Mouse (Mus musculus) midbrain, embryonic 12.5 days (tissue): ENCODE results near the gene Syne4. TPM values are rescaled to one million over a fixed set of nuclear protein-coding genes. Genes with fewer than 3 reads are reported as not detected.

Experiments
- ATAC-seq: fragments of 200-750 bp; cut with Nextera tagmentation; 2 replicates; pipeline ENCODE4 v1.8.0; 2017; ENCODE audit warnings: low read depth, moderate TSS enrichment, moderate library complexity; ENCODE audit not compliant: low FRiP score
- H3K27ac ChIP-seq: fragments of 300-500 bp; sonication (generic); replicated peaks from 2 replicates; pipeline ENCODE4 v1.5.1; 2016; ENCODE audit warnings: mild to moderate bottlenecking
- H3K27me3 ChIP-seq: fragments of 300-500 bp; sonication (generic); 2 replicates; pipeline ENCODE4 v1.6.1; 2016; ENCODE audit warnings: mild to moderate bottlenecking
- H3K36me3 ChIP-seq: fragments of 300-500 bp; sonication (generic); 2 replicates; pipeline ENCODE4 v1.6.1; 2016
- H3K4me1 ChIP-seq: fragments of 300-500 bp; sonication (generic); 2 replicates; pipeline ENCODE4 v1.6.1; 2016
- H3K4me2 ChIP-seq: fragments of 300-500 bp; sonication (generic); replicated peaks from 2 replicates; pipeline ENCODE4 v1.6.1; 2016; ENCODE audit warnings: mild to moderate bottlenecking, moderate library complexity
- H3K4me3 ChIP-seq: fragments of 300-500 bp; sonication (generic); 2 replicates; pipeline ENCODE4 v1.5.1; 2016; ENCODE audit warnings: mild to moderate bottlenecking
- H3K9ac ChIP-seq: fragments of 300-500 bp; sonication (generic); replicated peaks from 2 replicates; pipeline ENCODE4 v1.6.1; 2016; ENCODE audit warnings: mild to moderate bottlenecking, moderate library complexity
- H3K9me3 ChIP-seq: fragments of 300-500 bp; sonication (generic); 2 replicates; pipeline ENCODE4 v1.6.1; 2016; ENCODE audit warnings: mild to moderate bottlenecking
- WGBS: fragments of 180-500 bp; shearing (Covaris S2); methylation state at CpG from one replicate; pipeline ENCODE4 v1.1.7; 2016; 5-methylcytosine and 5-hydroxymethylcytosine counted together
- polyA plus RNA-seq: library from polyadenylated mRNA; unstranded; fragments of >200 nt; fragmentation: Nextera tagmentation; extraction: Ambion mirVana; gene quantifications from 2 replicates; pipeline ENCODE4 v1.2.1, GENCODE M21; 2016

The Syne4 gene
- polyA plus RNA-seq, result 17.5 and 19.0 TPM in 2 replicates

DNA sequence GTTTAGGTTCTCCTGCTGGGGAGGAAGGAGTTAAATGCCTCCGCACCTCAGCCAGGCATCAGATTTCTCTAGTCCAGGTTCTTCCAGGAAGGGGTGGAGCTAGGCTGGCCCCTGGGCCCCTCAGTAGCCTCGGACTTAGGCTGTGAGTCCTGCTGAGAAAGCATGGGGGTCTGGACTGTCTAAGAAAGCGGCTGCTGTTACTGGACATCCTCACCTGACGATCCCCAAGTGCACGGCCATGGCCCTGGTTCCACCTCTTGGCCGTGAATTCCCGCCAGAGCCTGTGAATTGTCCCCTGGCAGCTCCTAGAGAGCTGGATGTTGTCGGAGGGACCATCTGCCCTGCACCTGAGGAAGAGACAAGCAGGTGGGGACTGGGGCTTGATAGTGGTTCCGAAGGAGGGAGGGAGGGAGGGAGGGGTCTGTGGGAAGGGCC, at the start of gene Syne4:
Gene Syne4, plus strand, starts transcription at position 87 of the 435 bp plus-strand sequence.
- H3K27ac ChIP-seq, result no peak within 1 kb of the TSS
- peaks cover 14% of the 10 kb centered on the region for H3K36me3 ChIP-seq
- H3K4me2 ChIP-seq, result peak within 1 kb of the TSS; percentile 14
- no peak within 1 kb of the TSS for H3K9ac ChIP-seq
- no peaks in the 10 kb centered on the region for H3K9me3 ChIP-seq
- ATAC-seq, result no peak
- no peaks in the 10 kb centered on the region for H3K27me3 ChIP-seq
- 2% methylated on average over 9 of the region's 9 CpGs for WGBS
- H3K4me1 ChIP-seq, result peaks cover 16% of the 10 kb centered on the region
- 0 out of 2 replicates have a peak within 1 kb of the TSS, but pooled peaks have one; percentile 9 for H3K4me3 ChIP-seq

DNA sequence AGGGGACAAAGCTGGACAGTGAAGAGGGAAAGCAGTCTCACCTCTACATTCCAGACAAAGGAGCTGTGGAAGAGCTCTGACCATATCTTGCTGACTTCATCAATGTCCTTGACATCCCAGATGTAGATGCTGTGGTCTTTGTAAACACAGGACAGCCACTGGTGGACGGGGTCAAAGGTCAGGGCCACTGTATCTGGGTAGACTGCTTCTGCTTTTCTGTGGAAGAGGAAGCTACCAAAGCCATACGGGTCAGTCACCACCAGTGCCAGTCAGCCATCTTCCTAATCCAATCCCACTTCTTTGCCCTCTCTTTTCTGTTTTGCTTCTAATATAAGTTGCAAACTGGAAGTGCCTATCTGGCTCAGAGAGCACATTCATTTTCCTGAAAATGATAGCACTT, 49.6 kb upstream of the Syne4 start:
- H3K36me3 ChIP-seq, result peaks cover 26% of the 10 kb centered on the region
- no peaks in the 10 kb centered on the region for H3K4me1 ChIP-seq
- no peaks in the 10 kb centered on the region for H3K27me3 ChIP-seq
- H3K9ac ChIP-seq, result no peak overlapping the region
- no peak overlapping the region for H3K27ac ChIP-seq
- WGBS, result 87% methylated on average over 2 of the region's 2 CpGs
- no peak for ATAC-seq
- no peak overlapping the region for H3K4me2 ChIP-seq
- no peaks in the 10 kb centered on the region for H3K9me3 ChIP-seq
- H3K4me3 ChIP-seq, result no peak overlapping the region

DNA sequence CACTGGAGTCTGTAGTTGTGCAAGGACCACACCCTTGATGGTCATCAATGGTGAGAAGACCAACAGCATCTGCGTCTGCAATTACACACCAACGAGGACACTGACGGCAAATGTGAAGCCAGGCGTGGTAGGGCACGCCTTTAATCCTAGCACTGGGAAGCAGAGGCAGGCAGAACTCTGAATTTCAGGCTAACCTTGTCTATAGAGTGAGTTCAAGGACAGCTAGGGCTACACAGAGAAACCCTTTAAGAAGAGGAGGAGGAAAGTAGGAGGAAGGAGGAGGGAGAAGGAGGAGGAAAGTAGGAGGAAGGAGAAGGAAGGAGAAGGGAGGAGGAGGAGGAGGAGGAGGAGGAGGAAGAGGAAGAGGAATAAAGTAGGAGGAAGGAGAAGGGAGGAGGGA, 49.1 kb upstream of the Syne4 start:
- H3K9ac ChIP-seq, result no peak overlapping the region
- H3K4me3 ChIP-seq, result no peak overlapping the region
- H3K36me3 ChIP-seq, result peaks cover 31% of the 10 kb centered on the region
- H3K27ac ChIP-seq, result no peak overlapping the region
- H3K4me1 ChIP-seq, result no peaks in the 10 kb centered on the region
- ATAC-seq, result no peak
- 93% methylated on average over 5 of the region's 5 CpGs for WGBS
- H3K4me2 ChIP-seq, result no peak overlapping the region
- no peaks in the 10 kb centered on the region for H3K27me3 ChIP-seq
- H3K9me3 ChIP-seq, result no peaks in the 10 kb centered on the region

DNA sequence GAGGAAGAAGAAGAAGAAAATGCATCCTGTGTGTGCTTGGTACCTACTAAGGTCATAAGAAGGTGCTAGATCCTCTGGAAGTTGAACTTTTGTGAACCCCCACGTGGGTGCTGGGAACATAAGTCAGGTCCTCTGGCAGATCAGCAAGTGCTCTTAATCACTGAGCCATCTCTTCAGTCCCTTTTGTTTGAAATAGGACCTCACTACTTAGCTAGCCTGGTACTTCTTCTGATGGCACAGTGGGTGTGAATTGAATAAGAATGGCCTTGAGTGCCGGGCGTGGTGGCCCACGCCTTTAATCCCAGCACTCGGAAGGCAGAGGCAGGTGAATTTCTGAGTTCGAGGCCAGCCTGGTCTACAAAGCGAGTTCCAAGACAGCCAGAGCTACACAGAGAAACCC, 48.7 kb upstream of the Syne4 start:
- H3K27ac ChIP-seq, result no peak overlapping the region
- H3K4me2 ChIP-seq, result no peak overlapping the region
- H3K9ac ChIP-seq, result no peak overlapping the region
- no peaks in the 10 kb centered on the region for H3K27me3 ChIP-seq
- no peaks in the 10 kb centered on the region for H3K9me3 ChIP-seq
- WGBS, result 92% methylated on average over 7 of the region's 7 CpGs
- no peak overlapping the region for H3K4me3 ChIP-seq
- peaks cover 29% of the 10 kb centered on the region for H3K36me3 ChIP-seq
- ATAC-seq, result no peak
- H3K4me1 ChIP-seq, result no peaks in the 10 kb centered on the region

DNA sequence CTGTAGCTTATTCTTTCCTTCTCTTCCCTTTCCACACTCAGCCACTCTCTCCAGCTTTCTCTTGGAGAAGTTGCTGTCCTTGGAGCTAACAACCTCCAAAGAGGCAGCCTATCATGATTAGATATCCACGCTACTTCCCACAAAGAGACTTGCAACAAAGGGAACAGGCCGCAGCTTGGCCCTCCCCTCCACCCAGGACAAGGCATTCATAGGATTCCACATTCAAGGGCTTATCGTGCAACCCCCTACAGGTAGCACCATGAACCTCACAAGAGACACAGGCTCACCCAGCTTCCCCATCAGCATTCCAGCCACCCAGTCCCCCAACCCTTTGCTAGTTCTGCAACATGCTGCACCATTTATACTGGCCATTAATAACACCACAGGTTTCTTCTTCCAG, 47.8 kb upstream of the Syne4 start:
- H3K4me1 ChIP-seq, result no peaks in the 10 kb centered on the region
- no peak overlapping the region for H3K27ac ChIP-seq
- H3K9me3 ChIP-seq, result no peaks in the 10 kb centered on the region
- H3K4me2 ChIP-seq, result no peak overlapping the region
- no peaks in the 10 kb centered on the region for H3K27me3 ChIP-seq
- H3K4me3 ChIP-seq, result no peak overlapping the region
- WGBS, result 84% methylated on average over 3 of the region's 3 CpGs
- no peak for ATAC-seq
- H3K9ac ChIP-seq, result no peak overlapping the region
- peaks cover 30% of the 10 kb centered on the region for H3K36me3 ChIP-seq

DNA sequence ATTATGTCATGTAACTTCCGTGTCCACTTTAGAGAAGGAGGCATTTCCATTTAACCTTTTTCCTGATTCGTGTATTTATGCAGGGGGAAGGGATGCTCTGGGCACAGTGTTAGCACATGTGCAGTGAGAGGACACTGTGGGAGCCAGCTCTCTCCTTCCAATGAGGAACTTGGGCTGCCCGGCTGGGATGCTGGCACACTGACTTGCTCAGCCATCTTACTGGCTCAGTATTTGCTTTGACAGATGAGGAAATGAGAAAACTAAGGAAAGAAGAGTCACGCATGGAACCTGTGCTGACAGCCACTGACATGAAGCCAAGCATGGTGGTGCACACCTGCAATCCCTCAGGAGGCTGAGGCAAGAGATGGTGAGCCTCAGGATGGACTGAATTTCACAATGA, 45.0 kb upstream of the Syne4 start:
- H3K9ac ChIP-seq, result no peak overlapping the region
- H3K36me3 ChIP-seq, result peaks cover 26% of the 10 kb centered on the region
- no peak overlapping the region for H3K4me2 ChIP-seq
- no peak for ATAC-seq
- no peak overlapping the region for H3K4me3 ChIP-seq
- no peaks in the 10 kb centered on the region for H3K9me3 ChIP-seq
- 88% methylated on average over 4 of the region's 4 CpGs for WGBS
- H3K27ac ChIP-seq, result no peak overlapping the region
- no peaks in the 10 kb centered on the region for H3K4me1 ChIP-seq
- H3K27me3 ChIP-seq, result no peaks in the 10 kb centered on the region

DNA sequence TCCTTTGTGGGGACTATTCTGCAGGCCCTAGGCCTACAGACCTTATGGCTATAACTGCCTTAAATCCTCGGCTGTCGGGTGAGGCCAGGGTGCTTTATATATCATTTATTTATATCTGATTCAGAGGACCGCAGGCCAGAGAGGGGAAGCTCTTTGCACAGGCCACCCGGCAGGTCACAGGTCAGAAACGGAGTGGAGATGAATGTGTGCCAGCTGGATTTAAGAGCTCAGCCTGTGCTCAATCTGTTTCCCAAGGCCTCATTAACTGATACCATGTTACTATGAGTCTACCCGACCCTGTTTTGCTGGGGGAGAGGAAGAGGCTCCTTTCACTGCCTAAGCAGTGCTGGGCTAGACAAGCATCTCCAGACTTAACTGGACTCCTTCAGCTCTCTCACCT, 40.2 kb upstream of the Syne4 start:
- H3K36me3 ChIP-seq, result peaks cover 15% of the 10 kb centered on the region; the same call in 1 of the 2 replicates
- H3K27ac ChIP-seq, result no peak overlapping the region
- peaks cover 4% of the 10 kb centered on the region for H3K4me1 ChIP-seq
- 88% methylated on average over 6 of the region's 6 CpGs for WGBS
- H3K9me3 ChIP-seq, result no peaks in the 10 kb centered on the region
- no peaks in the 10 kb centered on the region for H3K27me3 ChIP-seq
- H3K9ac ChIP-seq, result no peak overlapping the region
- no peak overlapping the region for H3K4me2 ChIP-seq
- H3K4me3 ChIP-seq, result no peak overlapping the region
- no peak for ATAC-seq

DNA sequence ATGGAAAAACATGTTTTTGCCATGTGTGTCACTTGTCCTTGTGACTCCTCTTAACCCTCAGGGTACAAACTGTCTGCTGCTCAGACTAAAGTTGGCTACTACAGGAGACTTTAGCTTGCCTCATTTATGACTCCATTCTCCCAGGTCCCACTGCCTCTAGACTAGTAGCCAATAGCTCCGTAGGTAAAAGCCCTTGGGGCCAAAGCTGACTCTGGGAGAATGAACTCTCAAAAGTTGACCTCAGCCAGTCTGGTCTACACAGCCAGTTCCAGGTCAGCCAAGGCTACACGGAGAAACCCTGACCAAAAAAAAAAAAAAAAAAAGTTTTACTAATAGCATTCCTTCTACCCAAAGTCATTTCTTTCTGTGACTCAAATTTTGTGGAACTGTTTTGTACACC, 35.7 kb upstream of the Syne4 start:
- H3K9ac ChIP-seq, result peak overlapping the region; percentile 55; the same call in 1 of the 2 replicates
- 67% methylated on average over 2 of the region's 2 CpGs for WGBS
- H3K36me3 ChIP-seq, result no peaks in the 10 kb centered on the region
- H3K27me3 ChIP-seq, result no peaks in the 10 kb centered on the region
- peaks cover 13% of the 10 kb centered on the region for H3K4me1 ChIP-seq
- H3K9me3 ChIP-seq, result no peaks in the 10 kb centered on the region
- no peak overlapping the region for H3K27ac ChIP-seq
- peak overlapping the region; percentile 65; the same call in 1 of the 2 replicates for H3K4me3 ChIP-seq
- ATAC-seq, result no peak
- peak overlapping the region; percentile 84 for H3K4me2 ChIP-seq

DNA sequence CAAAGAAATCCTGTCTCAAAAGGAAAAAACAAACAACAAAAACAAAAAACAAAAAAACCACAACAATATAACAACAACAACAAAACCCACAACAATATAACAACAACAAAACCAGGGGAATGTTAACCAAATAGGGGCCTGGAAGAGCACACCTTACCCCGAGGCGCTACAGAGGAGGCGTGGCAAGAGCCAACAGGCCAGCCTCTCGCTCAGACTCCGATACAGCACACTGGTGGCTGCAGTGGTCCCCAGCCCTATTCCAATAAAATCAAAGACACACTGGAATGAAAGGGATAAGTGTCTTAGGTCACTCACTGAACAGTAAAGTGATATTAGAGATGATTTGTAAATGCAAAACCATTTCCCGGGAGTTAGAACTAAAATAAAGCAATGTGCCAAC, 35.1 kb upstream of the Syne4 start:
- H3K9me3 ChIP-seq, result no peaks in the 10 kb centered on the region
- 0% methylated on average over 6 of the region's 6 CpGs for WGBS
- H3K27ac ChIP-seq, result peak overlapping the region; percentile 97; the same call in 1 of the 2 replicates
- H3K4me3 ChIP-seq, result peak overlapping the region; percentile 65
- no peaks in the 10 kb centered on the region for H3K27me3 ChIP-seq
- peak; percentile 16; the same call in 1 of the 2 replicates for ATAC-seq
- H3K9ac ChIP-seq, result peak overlapping the region; percentile 55
- no peaks in the 10 kb centered on the region for H3K36me3 ChIP-seq
- H3K4me2 ChIP-seq, result peak overlapping the region; percentile 84
- peaks cover 13% of the 10 kb centered on the region for H3K4me1 ChIP-seq

DNA sequence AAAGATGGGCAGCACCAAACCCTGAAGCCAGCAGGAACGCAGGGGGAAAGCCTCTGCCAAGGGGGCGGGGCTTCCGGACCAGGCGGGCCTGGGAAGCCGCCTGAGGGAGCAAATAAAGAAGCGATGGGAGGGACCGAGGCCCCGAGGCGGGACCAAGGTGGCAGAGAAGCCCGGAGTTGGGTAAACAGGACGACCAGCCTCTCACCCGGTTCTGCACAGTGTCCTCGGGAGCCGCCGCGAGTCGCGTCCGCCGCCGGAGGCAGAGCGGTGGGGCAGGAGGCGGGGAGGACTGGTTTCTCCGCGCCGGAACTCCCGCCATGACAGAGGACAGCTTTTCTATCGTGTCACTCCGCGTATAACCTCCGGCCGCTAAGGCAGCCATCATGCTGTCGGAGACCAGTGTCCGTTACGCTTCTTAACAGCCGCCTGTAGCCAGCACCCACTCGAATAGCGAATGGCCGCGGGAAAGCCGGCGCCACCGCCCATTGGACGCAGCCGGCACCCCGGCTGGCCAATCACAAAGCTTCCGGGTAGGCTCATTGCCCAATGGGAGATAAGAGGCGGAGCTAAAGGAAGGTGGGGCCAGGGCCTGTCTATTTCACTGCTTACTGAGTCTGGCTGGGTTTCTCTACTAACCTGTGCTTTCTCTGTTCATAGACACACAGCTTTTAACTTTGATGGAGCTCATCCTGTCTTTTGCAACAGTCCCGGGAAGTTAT, 34.5 kb upstream of the Syne4 start, which contains the start of the genes Thap8 and Wdr62:
Gene Thap8, plus strand, starts transcription at position 144 of the 719 bp plus-strand sequence.
Gene Wdr62, minus strand, starts transcription at position 469 of the 719 bp plus-strand sequence.
- WGBS, result 0% methylated on average over 49 of the region's 49 CpGs
- peaks cover 13% of the 10 kb centered on the region for H3K4me1 ChIP-seq

DNA sequence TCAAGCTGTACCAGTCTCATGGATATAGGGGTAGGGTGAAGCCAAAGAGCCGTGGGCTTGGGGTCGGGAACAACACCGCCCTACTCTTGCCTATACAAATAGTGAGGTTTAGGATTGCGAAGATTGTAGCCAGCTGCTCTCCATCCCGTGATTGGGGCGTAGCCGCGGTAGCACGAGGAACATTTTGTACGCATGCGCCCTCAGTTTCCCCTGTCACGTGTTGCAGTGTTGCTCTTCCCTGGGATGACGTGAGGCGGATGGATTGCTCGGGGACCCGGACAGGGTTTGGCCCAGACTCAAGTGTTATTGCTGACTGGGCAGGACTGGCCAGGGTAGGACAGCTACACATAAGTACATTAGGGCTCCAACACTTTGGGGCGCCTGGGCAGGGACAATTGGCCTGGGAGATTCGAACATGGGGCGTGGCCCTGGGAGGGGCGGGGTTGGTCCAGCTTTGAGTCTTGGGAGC, 33.9 kb upstream of the Syne4 start:
- Histone ChIP-seq H3K9me3 (no peaks in the 10 kb centered on the region), H3K4me1 (peaks cover 13% of the 10 kb centered on the region), H3K9ac (peak overlapping the region; percentile 58), H3K4me3 (peak overlapping the region; percentile 65), H3K4me2 (peak overlapping the region; percentile 84), H3K36me3 (no peaks in the 10 kb centered on the region), H3K27ac (peak overlapping the region; percentile 97), H3K27me3 (no peaks in the 10 kb centered on the region)
- peak; percentile 82 for ATAC-seq
- WGBS, result under 1% methylated on average over 20 of the region's 20 CpGs

More for the DNA sequence above, 34.5 kb upstream of the Syne4 start, which contains the start of the genes Thap8 and Wdr62:
- H3K4me2 ChIP-seq, result peak within 1 kb of the TSS; percentile 84
- no peaks in the 10 kb centered on the region for H3K36me3 ChIP-seq
- peak within 1 kb of the TSS; percentile 97 for H3K27ac ChIP-seq
- no peaks in the 10 kb centered on the region for H3K27me3 ChIP-seq
- peak within 1 kb of the TSS; percentile 58 for H3K9ac ChIP-seq
- H3K4me3 ChIP-seq, result peak within 1 kb of the TSS; percentile 65
- no peaks in the 10 kb centered on the region for H3K9me3 ChIP-seq
- peak; percentile 95 for ATAC-seq

DNA sequence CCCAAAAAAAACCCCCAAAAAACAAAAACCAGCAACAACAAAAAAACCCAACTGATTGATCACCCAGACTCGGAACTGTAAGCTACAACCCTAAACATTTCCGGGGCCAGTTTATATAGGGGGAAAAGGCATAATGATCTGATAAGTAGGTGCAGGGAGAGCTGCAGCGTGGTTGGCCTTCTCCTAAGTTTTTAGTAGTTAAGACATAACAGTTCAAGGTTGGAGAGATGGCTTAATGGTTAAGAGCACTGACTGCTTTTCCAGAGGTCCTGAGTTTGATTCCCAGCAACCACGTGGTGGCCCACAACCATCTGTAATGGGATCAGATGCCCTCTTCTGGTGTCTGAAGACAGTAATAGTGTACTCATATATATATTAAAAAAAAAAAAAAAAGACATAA, 33.1 kb upstream of the Syne4 start:
- H3K27me3 ChIP-seq, result 0 out of 2 replicates have a peak, but pooled peaks cover 5% of the 10 kb centered on the region
- no peaks in the 10 kb centered on the region for H3K9me3 ChIP-seq
- no peak overlapping the region for H3K4me2 ChIP-seq
- H3K36me3 ChIP-seq, result no peaks in the 10 kb centered on the region
- H3K4me3 ChIP-seq, result no peak overlapping the region
- 78% methylated on average over 4 of the region's 4 CpGs for WGBS
- H3K4me1 ChIP-seq, result peaks cover 13% of the 10 kb centered on the region
- no peak overlapping the region for H3K9ac ChIP-seq
- peak overlapping the region; percentile 97; the same call in 1 of the 2 replicates for H3K27ac ChIP-seq
- no peak for ATAC-seq
